Mouse (Mus musculus) kidney, adult 9 months (tissue): ENCODE results near the gene Smtn.

Source experiments
- DNase-seq: peaks from one replicate; pipeline ENCODE4 v3.0.0; 2022

The Smtn gene

GRCm38 (mm10) chr11:3526207-3526606 lies 14.2 kb downstream of the Smtn start:
- no peak for DNase-seq

- DNase-seq, result no peak
These were observed 14.9 kb downstream of the Smtn start for GRCm38 (mm10) chr11:3525560-3525959.

- no peak for DNase-seq
These were observed 16.4 kb downstream of the Smtn start for GRCm38 (mm10) chr11:3523840-3524582.

DNA sequence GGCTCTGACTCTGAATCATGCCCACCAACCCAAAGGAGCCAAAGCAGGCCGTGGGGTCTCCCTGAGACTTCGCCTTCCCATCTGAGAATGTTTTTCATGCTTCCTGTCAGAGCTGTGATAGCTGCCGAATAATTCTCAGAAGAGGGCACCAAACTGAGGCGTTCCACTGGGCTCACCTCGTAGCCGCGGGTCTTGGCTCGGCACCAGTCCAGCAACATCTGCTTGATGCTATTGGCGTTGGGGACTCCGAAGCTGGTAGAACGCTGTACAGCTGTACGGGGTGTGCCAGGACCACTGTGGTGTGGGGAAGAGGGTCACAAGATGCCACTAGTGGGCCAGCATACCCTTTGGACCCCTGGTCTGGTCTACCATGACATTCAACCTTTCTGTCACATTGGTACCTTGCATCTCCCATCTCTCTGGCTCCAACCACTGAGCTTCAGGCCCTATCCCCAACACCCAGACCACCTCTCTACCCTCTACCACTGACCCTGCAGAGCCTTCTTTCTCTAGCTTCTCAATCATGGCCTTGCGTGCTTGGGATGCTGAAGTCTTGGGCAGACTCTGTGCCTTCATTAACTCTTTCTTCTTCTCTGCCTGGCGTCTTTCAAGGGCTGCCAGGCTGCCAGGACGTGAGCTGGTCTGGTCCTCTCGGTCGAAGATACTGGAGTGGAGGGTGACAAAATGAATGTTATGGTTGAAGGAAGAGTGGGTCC lies 18.0 kb downstream of the Smtn start:
- no peak for DNase-seq

DNA sequence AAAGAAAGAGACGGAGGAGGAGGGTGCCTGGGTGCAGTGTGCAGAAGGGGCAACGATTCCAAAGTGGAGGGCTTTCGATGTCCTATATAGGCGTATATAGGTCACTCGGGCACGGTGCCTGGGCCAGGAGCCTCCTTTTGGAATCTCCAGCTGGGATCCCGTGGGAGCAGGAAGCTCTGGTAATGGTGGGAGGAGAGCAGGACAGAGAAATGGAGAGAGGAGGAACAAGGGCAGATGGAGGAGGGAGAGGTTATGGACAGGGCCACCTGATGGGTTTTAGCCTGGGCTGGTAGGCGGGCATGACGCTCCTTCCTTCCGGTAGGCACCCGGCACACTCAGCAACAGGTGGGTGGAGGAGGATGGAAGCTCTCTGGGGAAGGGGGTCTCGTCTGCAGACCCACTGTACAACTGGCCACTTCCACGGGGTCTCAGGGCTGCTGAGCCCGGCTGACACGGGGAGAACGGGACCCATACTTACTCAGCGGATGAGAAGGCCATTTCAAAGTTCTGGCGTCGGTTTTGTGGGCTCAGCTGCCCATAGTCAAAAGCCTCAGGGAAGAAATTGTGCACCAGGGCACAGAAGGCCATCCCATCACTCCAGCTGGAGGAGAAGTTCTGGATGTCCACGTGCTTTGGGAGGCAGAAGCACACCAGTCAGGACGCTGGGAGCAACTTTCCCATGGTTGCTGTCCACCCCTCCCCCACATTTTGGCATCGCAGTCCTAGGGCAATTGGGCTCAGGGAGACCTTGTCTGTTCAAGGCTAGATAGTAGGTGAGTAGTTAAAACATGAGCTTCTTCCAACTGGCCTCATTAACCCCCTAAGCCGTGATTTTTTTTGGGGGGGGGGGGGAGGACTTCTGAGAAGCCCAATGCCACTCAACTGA lies 18.8 kb downstream of the Smtn start:
- DNase-seq, result no peak

DNA sequence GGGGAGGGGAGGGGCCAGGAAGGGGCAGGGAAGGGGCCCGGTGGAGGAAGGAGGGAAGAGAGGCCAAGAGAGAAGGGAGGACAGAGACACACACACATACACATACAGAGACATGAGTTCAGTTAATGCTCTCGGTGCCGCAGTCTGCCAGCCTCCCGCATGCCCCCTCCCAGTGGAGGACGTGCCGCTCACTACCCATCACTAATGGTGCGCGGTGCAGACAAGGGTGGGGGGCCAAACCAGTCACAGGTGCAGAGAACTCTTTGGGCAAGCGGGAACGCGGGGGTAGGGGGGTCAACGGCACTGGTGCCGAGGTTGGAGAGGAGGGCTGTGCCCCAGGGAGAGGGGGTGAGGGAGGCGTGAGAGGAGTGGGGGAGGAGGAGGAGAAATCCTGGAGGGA lies 19.5 kb downstream of the Smtn start:
- no peak for DNase-seq

DNA sequence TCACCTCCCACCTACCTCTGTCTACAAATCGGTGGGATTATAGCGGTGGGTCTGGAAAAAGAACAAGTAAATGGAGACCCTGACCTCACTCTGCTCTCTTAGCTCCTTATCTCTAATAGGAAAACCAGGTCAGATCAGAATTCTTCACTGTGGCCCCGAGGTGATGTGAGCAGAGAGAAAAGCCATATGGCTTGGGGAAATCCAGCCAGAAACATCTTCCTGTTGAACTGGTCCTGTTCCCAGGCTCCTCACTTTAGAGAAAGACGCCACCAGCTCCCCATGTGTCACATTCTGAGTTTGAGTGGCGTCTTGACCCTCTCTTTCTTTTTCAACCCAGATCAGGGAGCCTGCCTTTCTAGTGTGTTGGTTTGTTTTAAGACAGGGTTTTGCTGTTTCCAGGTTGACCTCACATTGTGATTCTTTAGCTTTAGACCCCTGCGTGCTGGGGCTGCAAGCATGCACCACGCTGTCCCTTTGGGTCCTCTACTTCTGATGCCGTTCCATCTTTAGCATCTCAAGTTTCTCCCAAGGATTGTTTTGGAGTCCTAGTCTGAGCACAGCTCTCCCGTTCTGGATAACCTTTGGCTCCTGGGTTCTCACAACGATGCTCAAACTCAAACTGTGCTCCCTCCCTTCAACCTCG lies 20.5 kb downstream of the Smtn start:
- DNase-seq, result no peak

GRCm38 (mm10) chr11:3519051-3519726 lies 21.2 kb downstream of the Smtn start:
- no peak for DNase-seq

GRCm38 (mm10) chr11:3517846-3518732 lies 22.3 kb downstream of the Smtn start:
- no peak for DNase-seq

- DNase-seq, result peak; percentile 47
These were observed 23.3 kb downstream of the Smtn start for GRCm38 (mm10) chr11:3516859-3517845.

DNA sequence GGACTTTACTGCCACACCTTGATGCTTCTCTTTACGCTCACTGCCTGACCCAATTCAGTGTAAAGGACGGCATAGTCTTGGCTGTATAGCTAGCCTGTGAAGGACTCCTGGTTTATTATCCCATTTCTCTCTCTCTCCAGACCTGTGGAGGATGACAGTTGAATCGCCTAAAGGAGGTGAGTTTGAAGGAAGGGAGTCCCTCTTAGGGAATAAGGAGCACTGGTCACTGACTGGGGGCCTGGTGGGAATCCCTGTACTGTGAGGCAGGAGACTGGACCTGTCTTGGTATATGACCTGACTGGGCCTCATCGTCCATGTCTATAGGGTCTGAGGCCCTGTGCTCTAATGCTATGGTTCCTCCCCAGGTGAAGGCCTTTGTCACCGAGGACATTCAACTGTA lies 24.3 kb downstream of the Smtn start:
- no peak for DNase-seq

DNA sequence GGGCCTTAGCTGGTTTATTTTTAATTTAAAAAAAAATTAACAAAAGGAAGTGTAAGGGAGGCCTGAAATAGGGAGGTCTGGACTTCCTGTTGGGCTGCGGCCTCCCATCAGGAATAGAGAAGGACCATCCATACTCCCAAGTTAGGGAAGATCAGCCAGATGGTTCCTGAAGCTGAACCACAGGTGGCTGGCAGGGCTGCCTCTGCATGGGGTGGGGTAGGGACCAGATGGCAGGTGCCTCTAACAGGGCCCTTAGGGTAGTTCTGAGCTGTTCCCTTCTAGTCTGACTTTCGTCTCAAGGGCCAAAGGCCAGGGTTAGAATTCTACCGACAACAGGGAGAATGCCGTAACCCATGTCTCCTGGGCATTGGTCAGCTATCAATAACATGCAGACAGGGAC lies 24.8 kb downstream of the Smtn start:
- DNase-seq, result no peak

DNA sequence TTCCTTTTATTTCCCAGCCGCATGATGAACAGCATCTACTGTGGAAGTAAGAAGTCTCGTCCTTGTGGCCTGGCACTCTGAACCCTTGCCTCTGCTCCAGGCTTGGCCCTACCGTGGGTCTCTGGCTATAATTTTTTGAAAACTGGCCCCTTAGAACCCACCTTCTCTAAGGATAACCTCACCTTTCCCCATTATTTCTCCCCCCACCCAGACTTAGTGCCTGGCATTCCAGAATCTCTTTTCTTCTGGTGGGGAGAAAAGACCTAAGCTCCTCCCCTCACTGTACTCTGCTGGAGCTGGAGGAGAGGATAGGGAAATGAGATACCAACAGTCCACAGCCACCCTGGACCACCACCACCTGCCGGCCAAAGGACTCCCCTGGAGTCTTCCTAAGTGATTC lies 25.2 kb downstream of the Smtn start:
- no peak for DNase-seq

DNA sequence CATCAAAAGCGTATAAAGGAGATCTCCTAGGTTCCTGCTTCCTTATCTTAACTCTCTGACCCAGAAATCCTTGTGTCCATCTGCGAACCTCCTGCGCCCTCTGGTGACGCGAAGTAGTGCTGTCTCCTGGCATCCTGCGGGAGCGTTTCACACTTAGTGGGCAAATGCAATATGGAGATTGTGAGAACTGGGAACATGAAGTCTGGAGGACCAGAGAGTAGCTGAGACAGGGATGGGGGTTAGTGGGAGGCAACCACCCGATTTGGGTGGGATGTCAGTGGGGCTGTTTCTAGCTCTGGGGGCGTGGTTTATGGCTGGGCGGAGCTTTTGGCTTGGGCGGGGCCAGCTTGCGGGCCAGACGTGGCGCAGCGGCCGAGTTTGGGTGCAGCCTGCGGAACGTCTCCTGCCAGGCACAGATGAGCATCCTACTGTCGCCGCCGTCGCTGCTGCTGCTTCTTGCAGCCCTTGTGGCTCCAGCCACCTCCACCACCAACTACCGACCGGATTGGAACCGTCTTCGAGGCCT lies 25.8 kb downstream of the Smtn start, which contains the start of gene Selenom:
Selenom (plus strand) TSS at position 156 of the 526 bp plus-strand sequence.
- DNase-seq, result peak; percentile 95

DNA sequence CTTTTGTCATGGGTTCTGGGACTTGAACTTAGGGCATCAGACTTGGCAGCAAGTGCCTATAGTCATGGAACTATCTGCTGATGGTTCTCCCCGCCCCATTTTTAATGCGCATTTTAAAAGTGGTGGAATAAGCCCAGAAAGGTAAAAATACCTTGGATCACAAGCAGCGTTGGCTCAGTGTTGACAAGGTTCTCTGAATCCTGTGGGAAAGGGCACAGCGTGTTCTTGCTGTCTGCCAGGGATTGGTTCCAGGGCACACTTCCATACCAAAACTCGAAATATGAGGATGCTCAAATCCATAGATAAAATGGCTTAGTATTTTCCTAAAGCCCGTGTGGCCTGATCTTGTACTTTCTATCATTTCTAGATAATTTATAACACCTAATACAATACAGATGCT lies 27.1 kb downstream of the Smtn start:
- DNase-seq, result no peak

DNA sequence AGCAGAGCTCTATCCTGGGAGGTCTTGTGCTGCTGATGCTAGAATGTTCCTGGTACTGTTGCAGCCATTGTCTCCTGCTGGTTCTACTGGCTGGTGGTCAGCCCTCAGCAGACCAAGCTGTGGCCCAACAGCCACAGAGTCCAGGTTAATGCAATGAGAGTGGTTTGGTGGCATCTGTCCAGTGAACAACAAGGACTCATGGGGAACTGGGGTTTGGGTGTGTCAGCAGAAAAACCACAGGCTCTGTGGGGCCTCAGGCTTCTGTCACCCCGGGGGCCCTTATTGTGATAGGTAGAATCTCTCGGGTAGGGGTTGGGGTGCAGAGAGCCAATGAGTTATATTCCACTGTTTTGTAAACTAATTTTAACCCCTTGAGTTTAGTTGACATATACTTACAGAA lies 30.1 kb downstream of the Smtn start:
- DNase-seq, result no peak

- peak; percentile 86 for DNase-seq
These were observed 31.0 kb downstream of the Smtn start for GRCm38 (mm10) chr11:3509181-3510085.

DNA sequence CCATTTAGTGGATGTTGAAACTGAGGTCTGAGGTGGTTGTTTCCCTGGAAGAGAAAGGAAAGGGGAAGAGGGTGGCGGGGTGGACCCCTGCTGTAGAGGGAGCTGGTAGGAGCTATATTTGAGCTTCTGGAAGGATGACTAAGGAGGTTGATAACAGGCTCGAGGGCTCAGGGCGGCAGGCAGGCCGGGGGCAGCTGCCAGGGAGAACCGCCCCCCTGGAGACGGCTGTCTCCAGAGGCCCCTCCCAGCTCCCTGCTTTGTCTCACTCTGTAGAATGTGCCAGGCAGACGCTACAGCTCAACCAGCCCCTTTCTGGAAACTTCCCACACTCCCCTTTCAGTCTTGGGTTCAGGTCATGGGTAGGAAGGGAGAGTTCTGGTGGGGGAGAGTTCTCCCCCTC lies 32.2 kb downstream of the Smtn start:
- DNase-seq, result no peak
